Mouse (Mus musculus) embryonic fibroblast, embryonic 13.5 days (primary cell): ENCODE data around the gene Hook2.

Source experiments
- CTCF ChIP-seq: IDR thresholded peaks from 2 replicates; pipeline ENCODE4 v1.5.1; 2011; ENCODE audit warnings: mild to moderate bottlenecking, control low read depth, low read length, moderate library complexity, borderline replicate concordance; ENCODE audit not compliant: insufficient read depth
- POLR2A ChIP-seq: IDR thresholded peaks from 2 replicates; pipeline ENCODE4 v1.6.1; 2011; ENCODE audit warnings: low read depth, mild to moderate bottlenecking, control low read depth, low read length, moderate library complexity

DNA sequence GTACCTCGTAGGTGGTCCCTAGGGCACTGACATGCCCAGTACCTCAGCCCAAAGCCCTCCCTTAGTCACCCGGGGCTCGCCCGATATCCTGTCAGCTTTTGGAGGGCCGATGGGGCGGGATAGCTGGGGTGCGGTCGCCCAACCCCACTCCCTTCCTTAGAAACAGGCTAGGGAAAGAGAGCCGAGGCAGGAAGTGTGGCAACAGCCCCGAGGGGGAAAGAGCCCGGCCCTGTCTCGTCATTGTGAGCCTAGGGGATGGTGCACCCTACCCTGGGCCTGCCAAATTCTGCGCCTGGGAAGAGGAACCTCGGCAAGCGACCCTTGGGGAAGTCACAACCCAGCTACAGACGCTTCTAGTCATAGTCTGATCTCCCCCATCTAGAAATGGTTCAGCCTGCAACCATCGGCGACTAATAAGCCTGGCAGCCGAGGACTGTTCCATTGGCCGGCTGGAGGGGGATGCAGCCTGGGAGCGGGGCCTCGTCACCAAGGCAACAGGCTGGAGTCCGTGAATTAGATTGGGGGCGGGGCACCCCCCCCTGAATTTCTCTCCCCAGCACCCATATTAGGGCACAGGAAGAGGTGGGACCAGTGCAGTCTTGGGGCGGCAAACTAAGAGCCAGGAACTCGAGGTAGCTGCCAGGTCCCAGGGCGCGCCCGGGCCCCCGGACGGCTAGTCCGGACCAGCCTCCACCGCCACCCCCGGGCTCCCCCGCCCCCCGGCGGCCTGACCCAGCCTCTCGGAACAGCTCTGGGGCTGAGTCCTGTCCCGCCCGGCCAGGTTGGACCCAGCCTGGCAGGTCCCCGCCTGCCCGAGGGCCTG lies 10.6 kb upstream of the Hook2 start:
- TF ChIP-seq POLR2A (no peak), CTCF (no peak)
